Mouse (Mus musculus): ENCODE results near the gene Nudt1. TPM values are rescaled to one million over a fixed set of nuclear protein-coding genes. Genes with fewer than 3 reads are reported as not detected.

Nudt1 gene
- polyA plus RNA-seq, 1 experiment from 2014 or later: 22.4 TPM

DNA sequence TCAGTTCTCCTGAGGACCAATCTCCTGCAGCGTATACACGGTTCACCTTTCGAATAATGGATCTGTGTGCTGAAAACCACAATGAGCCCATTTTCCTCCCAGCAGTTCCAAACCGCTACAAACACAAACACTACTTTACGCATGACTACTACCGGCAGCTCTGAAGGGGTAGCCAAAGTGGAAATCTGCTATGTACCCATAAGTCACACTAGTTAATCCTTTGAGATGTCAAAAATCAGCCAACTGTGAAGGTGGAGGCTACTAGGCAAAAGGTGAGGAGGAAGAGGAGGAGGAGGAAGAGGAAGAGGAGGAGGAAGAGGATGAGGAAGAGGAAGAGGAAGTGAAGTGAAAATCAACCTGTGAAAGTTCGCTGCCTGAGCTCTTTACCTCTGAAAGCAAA, 65.8 kb downstream of the Nudt1 start:
- 89% methylated on average over 7 of the region's 7 CpGs for WGBS
- peaks cover 23% of the 10 kb centered on the region for H3K4me1 ChIP-seq (replicated peaks)
- H3K9me3 ChIP-seq (replicated peaks): no peaks in the 10 kb centered on the region
- no peaks in the 10 kb centered on the region for H3K36me3 ChIP-seq
- no peak overlapping the region for H3K9ac ChIP-seq
- no peak overlapping the region for H3K4me2 ChIP-seq
- H3K27me3 ChIP-seq: no peaks in the 10 kb centered on the region
- no peak overlapping the region for H3K27ac ChIP-seq
- no peak for ATAC-seq (replicated peaks; ENCODE audit: insufficient number of reproducible peaks, insufficient read depth, low FRiP score, low read depth)
- H3K4me3 ChIP-seq: no peak overlapping the region

Other genes starting within 250 kb of the Nudt1 start
- gene Mad1l1, start 104 bp upstream of the Nudt1 start, polyA plus RNA-seq (2015; fragmentation: Nextera tagmentation; extraction: Ambion mirVana): 20.6 and 29.4 TPM in 2 replicates
- gene Mrm2, start 10.2 kb downstream of the Nudt1 start, polyA plus RNA-seq (2015; fragmentation: Nextera tagmentation; extraction: Ambion mirVana): 13.5 and 15.7 TPM in 2 replicates
- 14.8 and 17.5 TPM in 2 replicates for gene Snx8, start 67.6 kb downstream of the Nudt1 start, polyA plus RNA-seq (2015; fragmentation: Nextera tagmentation; extraction: Ambion mirVana)
- 68.9 and 97.8 TPM in 2 replicates for gene Eif3b, start 97.7 kb downstream of the Nudt1 start, polyA plus RNA-seq (2015; fragmentation: Nextera tagmentation; extraction: Ambion mirVana)
- 0.09 TPM in 1 of 2 replicates, not detected in the other for gene Gm4869, start 124.0 kb downstream of the Nudt1 start, polyA plus RNA-seq (2015; fragmentation: Nextera tagmentation; extraction: Ambion mirVana)
- gene Chst12, start 183.9 kb downstream of the Nudt1 start, polyA plus RNA-seq (2015; fragmentation: Nextera tagmentation; extraction: Ambion mirVana): 12.2 and 17.4 TPM in 2 replicates
- gene Grifin, start 243.4 kb downstream of the Nudt1 start, polyA plus RNA-seq (2015; fragmentation: Nextera tagmentation; extraction: Ambion mirVana): 1.1 TPM in 1 of 2 replicates, not detected in the other